Mouse (Mus musculus) G1E (cell line): ENCODE measurements around the gene Rps6kc1. TPM values are rescaled to one million over a fixed set of nuclear protein-coding genes. Genes with fewer than 3 reads are reported as not detected.

Experiments used
- ATAC-seq: 2 replicates; pipeline ENCODE4 v1.8.0; 2016; ENCODE audit warnings: mild to moderate bottlenecking; ENCODE audit not compliant: insufficient number of reproducible peaks, poor library complexity, low FRiP score, severe bottlenecking; ENCODE audit errors: extremely low read depth
- DNase-seq: peaks from one replicate; pipeline ENCODE4 v3.0.0; 2012; ENCODE audit warnings: low spot score
- H3K27me3 ChIP-seq: 2 replicates; pipeline ENCODE4 v1.6.1; 2012; ENCODE audit warnings: mild to moderate bottlenecking, low read length, inconsistent platforms; ENCODE audit not compliant: insufficient read depth
- H3K36me3 ChIP-seq: replicated peaks from 2 replicates; pipeline ENCODE3; 2012; ENCODE audit warnings: mild to moderate bottlenecking, inconsistent platforms
- H3K4me1 ChIP-seq: 2 replicates; pipeline ENCODE4 v1.6.1; 2012; ENCODE audit warnings: low read depth, low read length, inconsistent platforms, mixed read lengths; ENCODE audit not compliant: insufficient read depth
- H3K4me3 ChIP-seq: 2 replicates; pipeline ENCODE4 v1.5.1; 2012; ENCODE audit warnings: low read depth, mild to moderate bottlenecking, inconsistent platforms, low read length, moderate library complexity, mixed read lengths
- H3K9me3 ChIP-seq: replicated peaks from 2 replicates; pipeline ENCODE4 v1.6.1; 2012; ENCODE audit warnings: inconsistent platforms
- CTCF ChIP-seq: IDR thresholded peaks from 2 replicates; pipeline ENCODE4 v1.5.1; 2012; ENCODE audit warnings: low read depth, low read length, inconsistent platforms, mixed read lengths
- GATA1 ChIP-seq: IDR thresholded peaks from 2 replicates; pipeline ENCODE4 v1.6.1; 2012; ENCODE audit warnings: borderline replicate concordance, low read length, inconsistent platforms, mixed read lengths
- GATA2 ChIP-seq: IDR thresholded peaks from 2 replicates; pipeline ENCODE4 v1.6.1; 2012; ENCODE audit warnings: low read depth, low read length, inconsistent platforms, borderline replicate concordance
- POLR2AphosphoS5 ChIP-seq: IDR thresholded peaks from 2 replicates; pipeline ENCODE4 v1.6.1; 2012; ENCODE audit warnings: low read depth, low read length, inconsistent platforms; ENCODE audit not compliant: insufficient replicate concordance
- TAL1 ChIP-seq: conservative IDR thresholded peaks from 2 replicates; pipeline ENCODE4 v1.6.1; 2012; ENCODE audit warnings: low read depth, low read length, inconsistent platforms, mixed read lengths
- polyA plus RNA-seq: library from polyadenylated mRNA; stranded (reverse); fragments of >175 nt; gene quantifications from 2 replicates; pipeline ENCODE4 v1.2.3, GENCODE M21; 2012
- total RNA-seq, 2 experiments: library from RNA; stranded (forward) in 1 of 2; stranded (reverse) in 1 of 2; fragments of 200-1000 nt in 1 of 2; fragments of >200 nt in 1 of 2; fragmentation: Nextera tagmentation in 1 of 2; gene quantifications; 2 replicates each; pipeline ENCODE4 v1.2.3; 2014 to 2017

Gene Rps6kc1
- total and polyA plus RNA-seq, 3 experiments: 15.2 to 31.4 (median 16.5) TPM

GRCm38 (mm10) chr1:190669099-190669498 is 242.5 kb downstream of the Rps6kc1 start:
- H3K27me3 ChIP-seq: no peaks in the 10 kb centered on the region
- H3K4me1 ChIP-seq: no peaks in the 10 kb centered on the region
- DNase-seq (no peak), ATAC-seq (no peak)
- H3K9me3 ChIP-seq: peaks cover 85% of the 10 kb centered on the region
- no peaks in the 10 kb centered on the region for H3K36me3 ChIP-seq
- no peak overlapping the region for H3K4me3 ChIP-seq
- no peak for TF ChIP-seq GATA2

GRCm38 (mm10) chr1:190667821-190668220 is 243.7 kb downstream of the Rps6kc1 start:
- no peak for DNase-seq
- H3K36me3 ChIP-seq: no peaks in the 10 kb centered on the region
- no peaks in the 10 kb centered on the region for H3K27me3 ChIP-seq
- H3K4me1 ChIP-seq: no peaks in the 10 kb centered on the region
- TF ChIP-seq GATA1 (no peak), TAL1 (no peak), POLR2AphosphoS5 (no peak), GATA2 (no peak), CTCF (no peak)
- H3K4me3 ChIP-seq: no peak overlapping the region
- peaks cover 86% of the 10 kb centered on the region for H3K9me3 ChIP-seq
- no peak for ATAC-seq

- Histone ChIP-seq H3K9me3 (peaks cover 86% of the 10 kb centered on the region), H3K4me3 (no peak overlapping the region), H3K27me3 (no peaks in the 10 kb centered on the region), H3K36me3 (no peaks in the 10 kb centered on the region), H3K4me1 (no peaks in the 10 kb centered on the region)
- no peak for DNase-seq
- TF ChIP-seq CTCF (no peak), GATA2 (no peak), GATA1 (no peak), POLR2AphosphoS5 (no peak), TAL1 (no peak)
- ATAC-seq: no peak
These were observed 244.2 kb downstream of the Rps6kc1 start for GRCm38 (mm10) chr1:190667326-190667725.

GRCm38 (mm10) chr1:190665490-190665875 is 246.1 kb downstream of the Rps6kc1 start:
- Histone ChIP-seq H3K4me1 (no peaks in the 10 kb centered on the region), H3K9me3 (peaks cover 90% of the 10 kb centered on the region), H3K4me3 (no peak overlapping the region), H3K27me3 (no peaks in the 10 kb centered on the region), H3K36me3 (no peaks in the 10 kb centered on the region)
- TF ChIP-seq GATA1 (no peak), TAL1 (no peak), CTCF (no peak), GATA2 (no peak), POLR2AphosphoS5 (no peak)
- ATAC-seq (no peak), DNase-seq (no peak)

- ATAC-seq (no peak), DNase-seq (no peak)
- no peaks in the 10 kb centered on the region for H3K4me1 ChIP-seq
- no peaks in the 10 kb centered on the region for H3K27me3 ChIP-seq
- H3K4me3 ChIP-seq: no peak overlapping the region; the same call in 1 of the 2 replicates
- H3K36me3 ChIP-seq: no peaks in the 10 kb centered on the region
- TF ChIP-seq TAL1 (no peak), GATA1 (no peak), POLR2AphosphoS5 (no peak)
- peaks cover 92% of the 10 kb centered on the region for H3K9me3 ChIP-seq
These were observed 246.6 kb downstream of the Rps6kc1 start for GRCm38 (mm10) chr1:190664767-190665489.

- no peak for DNase-seq
- H3K4me3 ChIP-seq: no peak overlapping the region
- TF ChIP-seq GATA2 (no peak), POLR2AphosphoS5 (no peak), GATA1 (no peak), CTCF (no peak), TAL1 (no peak)
These were observed 247.6 kb downstream of the Rps6kc1 start for GRCm38 (mm10) chr1:190663996-190664395.

GRCm38 (mm10) chr1:190662736-190663135 is 248.8 kb downstream of the Rps6kc1 start:
- no peaks in the 10 kb centered on the region for H3K4me1 ChIP-seq
- no peak for DNase-seq
- ATAC-seq: no peak
- TF ChIP-seq TAL1 (no peak), CTCF (no peak), GATA1 (no peak), POLR2AphosphoS5 (no peak), GATA2 (no peak)
- H3K27me3 ChIP-seq: no peaks in the 10 kb centered on the region
- peaks cover 91% of the 10 kb centered on the region for H3K9me3 ChIP-seq
- no peaks in the 10 kb centered on the region for H3K36me3 ChIP-seq
- H3K4me3 ChIP-seq: no peak overlapping the region

More at GRCm38 (mm10) chr1:190663996-190664395, 247.6 kb downstream of the Rps6kc1 start:
- H3K4me1 ChIP-seq: no peaks in the 10 kb centered on the region
- H3K36me3 ChIP-seq: no peaks in the 10 kb centered on the region
- H3K27me3 ChIP-seq: no peaks in the 10 kb centered on the region
- peaks cover 91% of the 10 kb centered on the region for H3K9me3 ChIP-seq
- ATAC-seq: no peak
